ENCODE assay signal across 10 mouse cellular contexts in the genomic region with DNA sequence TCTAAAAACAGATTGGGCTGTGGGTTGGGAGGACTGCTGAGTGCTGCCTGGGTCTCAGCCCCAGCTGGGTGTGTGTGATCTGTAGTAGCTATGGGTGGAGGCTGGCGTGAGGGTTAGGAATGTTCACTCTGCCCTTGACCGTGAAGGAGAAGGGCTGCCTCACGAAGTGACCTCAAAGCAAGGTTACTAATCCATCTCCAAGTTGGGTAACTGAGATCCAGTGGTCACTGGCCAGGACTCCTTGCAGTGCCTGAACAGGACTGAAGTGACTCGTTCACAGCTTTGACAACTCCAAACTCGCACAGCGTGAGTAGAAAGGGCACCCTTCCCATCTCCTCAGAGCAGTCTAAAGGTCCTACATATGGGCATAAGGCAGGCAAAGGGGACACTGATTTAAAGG. TPM values are rescaled to one million over a fixed set of nuclear protein-coding genes. Genes with fewer than 3 reads are reported as not detected.
A peak's percentile ranks its signal among the peaks of the same experiment; 100 is the strongest.
DNase-seq lines count a peak whose midpoint lies in the region; ATAC-seq lines count a peak whose summit lies in the region.
"Had no signal": no experiment of that assay in that cellular context is flagged by ENCODE, and none has a peak within 500 bp of the region (broad histone marks: within the 10 kb centered on the region; RNA-seq: fewer than 3 reads in every experiment).

No protein-coding gene starts in this region.

- peaks cover 64% of the 10 kb centered on the region for H3K27me3 ChIP-seq in heart, embryonic 10.5 days (ENCODE audit: insufficient read depth, poor library complexity, severe bottlenecking)
- 0 out of 2 replicates have a peak, but pooled peaks cover 4% of the 10 kb centered on the region for H3K27me3 ChIP-seq in kidney, embryonic 16.5 days (ENCODE audit: insufficient read depth, low read length)
- peaks cover 11% of the 10 kb centered on the region; the same call in 1 of the 2 replicates for H3K27me3 ChIP-seq in forebrain, embryonic 12.5 days
- H3K27me3 ChIP-seq in neural tube, embryonic 15.5 days (replicated peaks), result no peaks in the 10 kb centered on the region

- H3K36me3 ChIP-seq in heart, embryonic 10.5 days, result no peaks in the 10 kb centered on the region
- no peaks in the 10 kb centered on the region for H3K36me3 ChIP-seq in kidney, embryonic 16.5 days (ENCODE audit: insufficient read depth, low read length)
- peaks cover 11% of the 10 kb centered on the region for H3K36me3 ChIP-seq in forebrain, embryonic 12.5 days (replicated peaks)
- no peaks in the 10 kb centered on the region for H3K36me3 ChIP-seq in neural tube, embryonic 15.5 days
- H3K36me3 ChIP-seq: heart, embryonic 15.5 days; limb, embryonic 12.5 days had no signal

- 51% methylated on average over 6 of the region's 6 CpGs for WGBS in heart, embryonic 10.5 days
- 50% methylated on average over 6 of the region's 6 CpGs for WGBS in kidney, embryonic 16.5 days
- 80% methylated on average over 6 of the region's 6 CpGs for WGBS in forebrain, embryonic 12.5 days
- 81% methylated on average over 6 of the region's 6 CpGs for WGBS in neural tube, embryonic 15.5 days

- peak overlapping the region; percentile 63 for H3K27ac ChIP-seq in heart, embryonic 10.5 days
- peak overlapping the region; percentile 84 for H3K27ac ChIP-seq in kidney, embryonic 16.5 days (ENCODE audit: low read length)
- peak overlapping the region; percentile 79 for H3K27ac ChIP-seq in forebrain, embryonic 12.5 days
- peak overlapping the region; percentile 54 for H3K27ac ChIP-seq in neural tube, embryonic 15.5 days (replicated peaks)
- H3K27ac ChIP-seq: heart, embryonic 15.5 days; limb, embryonic 12.5 days had no signal

- H3K4me1 ChIP-seq in heart, embryonic 10.5 days, result peaks cover 60% of the 10 kb centered on the region
- peaks cover 71% of the 10 kb centered on the region for H3K4me1 ChIP-seq in kidney, embryonic 16.5 days (ENCODE audit: insufficient read depth, low read length)
- H3K4me1 ChIP-seq in forebrain, embryonic 12.5 days, result peaks cover 86% of the 10 kb centered on the region
- H3K4me1 ChIP-seq in neural tube, embryonic 15.5 days, result peaks cover 70% of the 10 kb centered on the region

- no peak overlapping the region for H3K4me3 ChIP-seq in heart, embryonic 10.5 days
- H3K4me3 ChIP-seq in kidney, embryonic 16.5 days (ENCODE audit: low read length), result no peak overlapping the region
- no peak overlapping the region for H3K4me3 ChIP-seq in forebrain, embryonic 12.5 days (replicated peaks)
- no peak overlapping the region for H3K4me3 ChIP-seq in neural tube, embryonic 15.5 days (replicated peaks)
- H3K4me3 ChIP-seq: heart, embryonic 15.5 days; limb, embryonic 12.5 days had no signal

- H3K4me2 ChIP-seq in kidney, embryonic 16.5 days (replicated peaks; ENCODE audit: low read depth, low read length), result no peak overlapping the region
- no peak overlapping the region for H3K4me2 ChIP-seq in forebrain, embryonic 12.5 days
- no peak overlapping the region for H3K4me2 ChIP-seq in neural tube, embryonic 15.5 days
- H3K4me2 ChIP-seq: heart, embryonic 15.5 days; limb, embryonic 12.5 days had no signal

- no peak for ATAC-seq in kidney, embryonic 16.5 days (ENCODE audit: low FRiP score, low TSS enrichment)
- ATAC-seq in forebrain, embryonic 12.5 days (ENCODE audit: low FRiP score), result no peak
- no peak for ATAC-seq in neural tube, embryonic 15.5 days (ENCODE audit: low FRiP score)
- ATAC-seq: lung, postnatal 0 days had no signal

- DNase-seq in heart, embryonic 10.5 days (ENCODE audit: low spot score), result peak; percentile 66
- DNase-seq in heart, postnatal 4 days, result no peak
- no peak for DNase-seq in kidney, adult 11 months
- DNase-seq in frontal cortex, postnatal 36 days (ENCODE audit: low spot score in 2 of 2), result no peak

- H3K9me3 ChIP-seq in heart, embryonic 10.5 days, result no peaks in the 10 kb centered on the region
- no peaks in the 10 kb centered on the region for H3K9me3 ChIP-seq in kidney, embryonic 16.5 days (ENCODE audit: low read length)
- no peaks in the 10 kb centered on the region for H3K9me3 ChIP-seq in forebrain, embryonic 12.5 days
- no peaks in the 10 kb centered on the region for H3K9me3 ChIP-seq in neural tube, embryonic 15.5 days (replicated peaks)
- H3K9me3 ChIP-seq: heart, embryonic 15.5 days; limb, embryonic 12.5 days had no signal

- H3K9ac ChIP-seq in kidney, embryonic 16.5 days (replicated peaks; ENCODE audit: low read length), result peak overlapping the region; percentile 14
- H3K9ac ChIP-seq in forebrain, embryonic 12.5 days, result no peak overlapping the region
- no peak overlapping the region for H3K9ac ChIP-seq in neural tube, embryonic 15.5 days (replicated peaks)
- H3K9ac ChIP-seq: heart, embryonic 15.5 days; limb, embryonic 12.5 days had no signal

RNA-seq across cellular contexts. Expression of gene Cntfr, which starts 18.0 kb away (rescaled TPM):
- 2.6 and 8.9 TPM in 2 replicates for polyA plus RNA-seq in heart, embryonic 10.5 days (2016; fragmentation: Nextera tagmentation; extraction: Ambion mirVana)
- 1 to 10 TPM; 3.9 to 4.0 TPM for total RNA-seq in heart, postnatal 4 days (2021)
- 18.8 and 22.8 TPM in 2 replicates for polyA plus RNA-seq in kidney, embryonic 16.5 days (2015; fragmentation: Nextera tagmentation; extraction: Ambion mirVana)
- 21.9 and 28.3 TPM in 2 replicates for polyA plus RNA-seq in forebrain, embryonic 12.5 days (2016; fragmentation: Nextera tagmentation; extraction: Ambion mirVana)
- polyA plus RNA-seq in neural tube, embryonic 15.5 days (2015; fragmentation: Nextera tagmentation; extraction: Ambion mirVana), result 23.1 and 27.2 TPM in 2 replicates

RNA-seq across cellular contexts. Expression of gene Il11ra1, which starts 20.9 kb away (rescaled TPM):
- 144 and 147 TPM in 2 replicates for polyA plus RNA-seq in heart, embryonic 10.5 days (2016; fragmentation: Nextera tagmentation; extraction: Ambion mirVana)
- total RNA-seq in heart, postnatal 4 days (2021), result 10 to 100 TPM; 50.0 to 53.5 TPM
- 168 and 184 TPM in 2 replicates for polyA plus RNA-seq in kidney, embryonic 16.5 days (2015; fragmentation: Nextera tagmentation; extraction: Ambion mirVana)
- 56.6 and 62.1 TPM in 2 replicates for polyA plus RNA-seq in forebrain, embryonic 12.5 days (2016; fragmentation: Nextera tagmentation; extraction: Ambion mirVana)
- polyA plus RNA-seq in neural tube, embryonic 15.5 days (2015; fragmentation: Nextera tagmentation; extraction: Ambion mirVana), result 52.6 and 56.6 TPM in 2 replicates

RNA-seq across cellular contexts. Expression of gene Rpp25l, which starts 34.5 kb away (rescaled TPM):
- polyA plus RNA-seq in heart, embryonic 10.5 days (2016; fragmentation: Nextera tagmentation; extraction: Ambion mirVana), result 54.5 and 71.3 TPM in 2 replicates
- 10 to 100 TPM; 27.8 to 28.6 TPM for total RNA-seq in heart, postnatal 4 days (2021)
- 76.0 and 84.9 TPM in 2 replicates for polyA plus RNA-seq in kidney, embryonic 16.5 days (2015; fragmentation: Nextera tagmentation; extraction: Ambion mirVana)
- 77.0 and 79.1 TPM in 2 replicates for polyA plus RNA-seq in forebrain, embryonic 12.5 days (2016; fragmentation: Nextera tagmentation; extraction: Ambion mirVana)
- 59.3 and 61.1 TPM in 2 replicates for polyA plus RNA-seq in neural tube, embryonic 15.5 days (2015; fragmentation: Nextera tagmentation; extraction: Ambion mirVana)

RNA-seq across cellular contexts. Expression of gene Enho, which starts 38.7 kb away (rescaled TPM):
- polyA plus RNA-seq in heart, embryonic 10.5 days (2016; fragmentation: Nextera tagmentation; extraction: Ambion mirVana), result 5.3 and 8.9 TPM in 2 replicates
- 1 to 10 TPM; 5.5 to 5.8 TPM for total RNA-seq in heart, postnatal 4 days (2021)
- 18.9 and 23.5 TPM in 2 replicates for polyA plus RNA-seq in kidney, embryonic 16.5 days (2015; fragmentation: Nextera tagmentation; extraction: Ambion mirVana)
- polyA plus RNA-seq in forebrain, embryonic 12.5 days (2016; fragmentation: Nextera tagmentation; extraction: Ambion mirVana), result 43.2 and 44.7 TPM in 2 replicates
- 89.8 and 111 TPM in 2 replicates for polyA plus RNA-seq in neural tube, embryonic 15.5 days (2015; fragmentation: Nextera tagmentation; extraction: Ambion mirVana)

RNA-seq across cellular contexts. Expression of gene Dctn3, which starts 44.1 kb away (rescaled TPM):
- polyA plus RNA-seq in heart, embryonic 10.5 days (2016; fragmentation: Nextera tagmentation; extraction: Ambion mirVana), result 143 and 146 TPM in 2 replicates
- total RNA-seq in heart, postnatal 4 days (2021), result 10 to 100 TPM; 77.5 to 86.9 TPM
- 137 and 149 TPM in 2 replicates for polyA plus RNA-seq in kidney, embryonic 16.5 days (2015; fragmentation: Nextera tagmentation; extraction: Ambion mirVana)
- polyA plus RNA-seq in forebrain, embryonic 12.5 days (2016; fragmentation: Nextera tagmentation; extraction: Ambion mirVana), result 159 and 179 TPM in 2 replicates
- 271 and 320 TPM in 2 replicates for polyA plus RNA-seq in neural tube, embryonic 15.5 days (2015; fragmentation: Nextera tagmentation; extraction: Ambion mirVana)
